Mouse (Mus musculus) G1E (cell line): ENCODE results near the gene Col28a1.

Experiments
- CTCF ChIP-seq: IDR thresholded peaks from 2 replicates; pipeline ENCODE4 v1.5.1; 2012; ENCODE audit warnings: low read depth, low read length, inconsistent platforms, mixed read lengths
- GATA1 ChIP-seq: IDR thresholded peaks from 2 replicates; pipeline ENCODE4 v1.6.1; 2012; ENCODE audit warnings: borderline replicate concordance, low read length, inconsistent platforms, mixed read lengths

- TF ChIP-seq CTCF, result no peak
- no peak for TF ChIP-seq GATA1
Observed at GRCm38 (mm10) chr6:7951778-7952177, 240.6 kb downstream of the Col28a1 start.
